Mouse (Mus musculus) MEL-GATA-1-ER (cell line): ENCODE measurements around the gene Slc8a1.

Experiments
- DNase-seq: peaks from one replicate; pipeline ENCODE4 v3.0.0-alpha.2; 2012; ENCODE audit warnings: low read depth; ENCODE audit errors: extremely low read depth

The Slc8a1 gene

GRCm38 (mm10) chr17:81513368-81513958, 224.7 kb downstream of the Slc8a1 start:
- DNase-seq = no peak

GRCm38 (mm10) chr17:81505162-81505685, 233.0 kb downstream of the Slc8a1 start:
- DNase-seq = no peak

- no peak for DNase-seq
Observed at GRCm38 (mm10) chr17:81504040-81504439, 234.1 kb downstream of the Slc8a1 start.

GRCm38 (mm10) chr17:81502732-81503131, 235.4 kb downstream of the Slc8a1 start:
- DNase-seq = no peak

- no peak for DNase-seq
Observed at GRCm38 (mm10) chr17:81500686-81501407, 237.3 kb downstream of the Slc8a1 start.

- DNase-seq = no peak
Observed at GRCm38 (mm10) chr17:81497919-81498318, 240.3 kb downstream of the Slc8a1 start.

- no peak for DNase-seq
Observed at GRCm38 (mm10) chr17:81496616-81497015, 241.6 kb downstream of the Slc8a1 start.

- DNase-seq = no peak
Observed at GRCm38 (mm10) chr17:81492216-81492865, 245.8 kb downstream of the Slc8a1 start.

- no peak for DNase-seq
Observed at GRCm38 (mm10) chr17:81486388-81486787, 251.8 kb downstream of the Slc8a1 start.

- DNase-seq = no peak
Observed at GRCm38 (mm10) chr17:81481843-81482490, 256.2 kb downstream of the Slc8a1 start.

GRCm38 (mm10) chr17:81480351-81481161, 257.6 kb downstream of the Slc8a1 start:
- peak; percentile 13 for DNase-seq

- no peak for DNase-seq
Observed at GRCm38 (mm10) chr17:81479807-81480206, 258.4 kb downstream of the Slc8a1 start.

GRCm38 (mm10) chr17:81477420-81477819, 260.8 kb downstream of the Slc8a1 start:
- DNase-seq = no peak

GRCm38 (mm10) chr17:81473363-81473762, 264.8 kb downstream of the Slc8a1 start:
- no peak for DNase-seq

- DNase-seq = no peak
Observed at GRCm38 (mm10) chr17:81468941-81469340, 269.2 kb downstream of the Slc8a1 start.

- peak; percentile 7 for DNase-seq
Observed at GRCm38 (mm10) chr17:81459379-81459778, 278.8 kb downstream of the Slc8a1 start.

- DNase-seq = no peak
Observed at GRCm38 (mm10) chr17:81455977-81456376, 282.2 kb downstream of the Slc8a1 start.

GRCm38 (mm10) chr17:81455269-81455668, 282.9 kb downstream of the Slc8a1 start:
- DNase-seq = no peak

GRCm38 (mm10) chr17:81441463-81441862, 296.7 kb downstream of the Slc8a1 start, which contains the start of gene Gm11096:
Gm11096 (plus strand) TSS chr17:81441763.
- no peak for DNase-seq

GRCm38 (mm10) chr17:81433148-81433547, 305.0 kb downstream of the Slc8a1 start:
- DNase-seq = no peak

GRCm38 (mm10) chr17:81432733-81433132, 305.4 kb downstream of the Slc8a1 start:
- no peak for DNase-seq
